Mouse (Mus musculus) lung, adult 2 months (tissue): Measurements from ENCODE around the gene Ptk6. TPM values are rescaled to one million over a fixed set of nuclear protein-coding genes. Genes with fewer than 3 reads are reported as not detected.
"Not testable (repeated sequence)": the region's sequence is repeated elsewhere in the genome, so short reads cannot be mapped to it uniquely, and the experiment has no call there.

Source experiments
- DNase-seq: peaks from one replicate; pipeline ENCODE4 v3.0.0; 2022
- H3K4me1 ChIP-seq: fragments of 200-500 bp; 2 replicates; pipeline ENCODE4 v1.6.1; 2011; ENCODE audit warnings: low read length; ENCODE audit not compliant: control insufficient read depth, insufficient read depth
- H3K4me3 ChIP-seq: fragments of 200-500 bp; replicated peaks from 2 replicates; pipeline ENCODE3; 2011; ENCODE audit warnings: low read depth, mild to moderate bottlenecking, control low read depth, low read length; ENCODE audit errors: extremely low read depth
- CTCF ChIP-seq: fragments of 200-500 bp; IDR thresholded peaks from 2 replicates; pipeline ENCODE4 v1.5.1; 2011; ENCODE audit warnings: mild to moderate bottlenecking, low read length, control low read depth; ENCODE audit not compliant: insufficient read depth
- POLR2A ChIP-seq: fragments of 200-500 bp; IDR thresholded peaks from 2 replicates; pipeline ENCODE4 v1.6.1; 2011; ENCODE audit warnings: low read depth, mild to moderate bottlenecking, control low read depth, low read length, borderline replicate concordance; ENCODE audit errors: extremely low read depth
- WGBS: fragments of 180-500 bp; shearing (Covaris S2); methylation state at CpG from one replicate; pipeline ENCODE4 v1.1.7; 2018; 5-methylcytosine and 5-hydroxymethylcytosine counted together
- polyA plus RNA-seq: library from polyadenylated mRNA; depleted of rRNA; stranded (reverse); fragments of >200 nt; gene quantifications from 2 replicates; pipeline ENCODE4 v1.2.3, GENCODE M21; 2012

Gene Ptk6
- polyA plus RNA-seq, 1 experiment = 1.6 TPM

- DNase-seq = peak; percentile 40
- 51% methylated on average over 3 of the region's 3 CpGs for WGBS
- TF ChIP-seq POLR2A (no peak), CTCF (no peak)
- H3K4me1 ChIP-seq = peaks cover 3% of the 10 kb centered on the region
- no peak overlapping the region for H3K4me3 ChIP-seq
These were observed 983 bp downstream of the Ptk6 start for GRCm38 (mm10) chr2:181201606-181202005.

GRCm38 (mm10) chr2:181196628-181197300, 5.8 kb downstream of the Ptk6 start:
- no peak overlapping the region for H3K4me3 ChIP-seq
- TF ChIP-seq CTCF = no peak
- 79% methylated on average over 4 of the region's 4 CpGs for WGBS
- H3K4me1 ChIP-seq = no peaks in the 10 kb centered on the region; the same call in 1 of the 2 replicates
- DNase-seq = no peak

GRCm38 (mm10) chr2:181193044-181193443, 9.5 kb downstream of the Ptk6 start:
- WGBS = 66% methylated on average over 3 of the region's 3 CpGs
- no peak overlapping the region for H3K4me3 ChIP-seq
- peaks cover 4% of the 10 kb centered on the region; the same call in 1 of the 2 replicates for H3K4me1 ChIP-seq
- TF ChIP-seq POLR2A (no peak), CTCF (no peak)
- DNase-seq = no peak

GRCm38 (mm10) chr2:181191936-181192335, 10.7 kb downstream of the Ptk6 start:
- WGBS = 68% methylated on average over 4 of the region's 4 CpGs
- DNase-seq = no peak
- TF ChIP-seq POLR2A = no peak
- no peak for TF ChIP-seq CTCF
- Histone ChIP-seq H3K4me3 (no peak overlapping the region), H3K4me1 (peaks cover 4% of the 10 kb centered on the region; the same call in 1 of the 2 replicates)

GRCm38 (mm10) chr2:181191385-181191784, 11.2 kb downstream of the Ptk6 start:
- not testable (repeated sequence) for DNase-seq, H3K4me3 ChIP-seq, H3K4me1 ChIP-seq
- WGBS = 61% methylated on average over 4 of the region's 4 CpGs

GRCm38 (mm10) chr2:181189321-181189720, 13.3 kb downstream of the Ptk6 start:
- 69% methylated on average over 1 of the region's 1 CpGs for WGBS
- Histone ChIP-seq H3K4me1 (peaks cover 4% of the 10 kb centered on the region; the same call in 1 of the 2 replicates), H3K4me3 (no peak overlapping the region)
- no peak for DNase-seq
- no peak for TF ChIP-seq CTCF
- TF ChIP-seq POLR2A = no peak

GRCm38 (mm10) chr2:181188681-181189080, 13.9 kb downstream of the Ptk6 start:
- WGBS = 21% methylated on average over 2 of the region's 2 CpGs
- DNase-seq = no peak
- peak; percentile 3; the same call in 1 of the 2 replicates for TF ChIP-seq POLR2A
- TF ChIP-seq CTCF = no peak
- Histone ChIP-seq H3K4me1 (peaks cover 4% of the 10 kb centered on the region; the same call in 1 of the 2 replicates), H3K4me3 (no peak overlapping the region)

GRCm38 (mm10) chr2:181187121-181188000, 15.2 kb downstream of the Ptk6 start, which contains the start of gene Ppdpf:
Ppdpf (plus strand) TSS chr2:181187247.
- DNase-seq = peak; percentile 92
- WGBS = 1% methylated on average over 64 of the region's 64 CpGs

GRCm38 (mm10) chr2:181186635-181187034, 16.0 kb downstream of the Ptk6 start:
- peak; percentile 81 for DNase-seq
- Histone ChIP-seq H3K4me3 (peak overlapping the region; percentile 96), H3K4me1 (peaks cover 4% of the 10 kb centered on the region; the same call in 1 of the 2 replicates)
- TF ChIP-seq CTCF (peak; percentile 95), POLR2A (no peak)
- WGBS = 0% methylated on average over 14 of the region's 14 CpGs

More at GRCm38 (mm10) chr2:181187121-181188000, 15.2 kb downstream of the Ptk6 start, which contains the start of gene Ppdpf:
- peaks cover 4% of the 10 kb centered on the region; the same call in 1 of the 2 replicates for H3K4me1 ChIP-seq
- H3K4me3 ChIP-seq = peak within 1 kb of the TSS; percentile 96
- TF ChIP-seq CTCF = 0 out of 2 replicates have a peak, but pooled peaks have one; percentile 3
- TF ChIP-seq POLR2A = peak; percentile 83; the same call in 1 of the 2 replicates

GRCm38 (mm10) chr2:181180898-181181297, 21.7 kb downstream of the Ptk6 start:
- 70% methylated on average over 6 of the region's 6 CpGs for WGBS
- Histone ChIP-seq H3K4me1 (no peaks in the 10 kb centered on the region), H3K4me3 (no peak overlapping the region)
- no peak for DNase-seq
- no peak for TF ChIP-seq POLR2A
- no peak for TF ChIP-seq CTCF
